Comparison of ENCODE assay signal across 10 mouse cellular contexts in genomic region chr14:45462875-45463475, GRCm38 (mm10). TPM values are rescaled to one million over a fixed set of nuclear protein-coding genes. Genes with fewer than 3 reads are reported as not detected.
DNase-seq lines count a peak whose midpoint lies in the region; ATAC-seq and TF ChIP-seq lines count a peak whose summit lies in the region.
"Had no signal": no experiment of that assay in that cellular context is flagged by ENCODE, and none has a peak within 500 bp of the region (broad histone marks: within the 10 kb centered on the region; RNA-seq: fewer than 3 reads in every experiment).

No protein-coding gene starts in this region.

- H3K4me2 ChIP-seq in heart, embryonic 13.5 days: peak overlapping the region; percentile 33
- H3K4me2 ChIP-seq in hindbrain, embryonic 11.5 days (replicated peaks; ENCODE audit: low read depth, low read length): no peak overlapping the region
- peak overlapping the region; percentile 25; the same call in 1 of the 2 replicates for H3K4me2 ChIP-seq in midbrain, embryonic 13.5 days (replicated peaks)

- peak overlapping the region; percentile 41; the same call in 1 of the 2 replicates for H3K9ac ChIP-seq in heart, embryonic 13.5 days
- H3K9ac ChIP-seq in hindbrain, embryonic 11.5 days (ENCODE audit: low read depth, low read length): peak overlapping the region; percentile 24; the same call in 1 of the 2 replicates
- peak overlapping the region; percentile 16; the same call in 1 of the 2 replicates for H3K9ac ChIP-seq in midbrain, embryonic 13.5 days (replicated peaks)
- H3K9ac ChIP-seq: liver, embryonic 14.5 days had no signal

- H3K4me1 ChIP-seq in heart, embryonic 13.5 days: peaks cover 28% of the 10 kb centered on the region
- H3K4me1 ChIP-seq in hindbrain, embryonic 11.5 days (replicated peaks; ENCODE audit: control insufficient read depth, insufficient read depth, low read length): peaks cover 4% of the 10 kb centered on the region; the same call in 1 of the 2 replicates
- H3K4me1 ChIP-seq in midbrain, embryonic 13.5 days (replicated peaks): peaks cover 25% of the 10 kb centered on the region

- intact Hi-C loops in heart, postnatal 25 days (cut with DNase I): loop anchor here (5.0 kb wide), 1 partner anchor 41 kb away; no protein-coding TSS in a partner anchor

- peaks cover 95% of the 10 kb centered on the region for H3K36me3 ChIP-seq in heart, embryonic 13.5 days
- H3K36me3 ChIP-seq in hindbrain, embryonic 11.5 days (ENCODE audit: control insufficient read depth, insufficient read depth, low read length): 0 out of 2 replicates have a peak, but pooled peaks cover 4% of the 10 kb centered on the region
- H3K36me3 ChIP-seq in midbrain, embryonic 13.5 days: peaks cover 51% of the 10 kb centered on the region

- DNase-seq in heart, postnatal 25 days (ENCODE audit: low spot score): no peak
- DNase-seq in brain, embryonic 14.5 days (ENCODE audit: low read depth): peak; percentile 52
- DNase-seq in hindbrain, embryonic 11.5 days (ENCODE audit: low spot score): peak; percentile 38
- DNase-seq in left cerebral cortex, adult 11 months (ENCODE audit: low spot score): no peak
- DNase-seq in urinary bladder, postnatal 25 days (ENCODE audit: low spot score): no peak
- no peak for DNase-seq in frontal cortex, adult 2 months (ENCODE audit: extremely low spot score in 1 of 2, low spot score in 1 of 2)
- DNase-seq: gastrocnemius, postnatal 10 days had no signal

- H3K27me3 ChIP-seq in heart, embryonic 13.5 days (replicated peaks): no peaks in the 10 kb centered on the region
- no peaks in the 10 kb centered on the region for H3K27me3 ChIP-seq in hindbrain, embryonic 11.5 days (ENCODE audit: control insufficient read depth, insufficient read depth, low read length)
- H3K27me3 ChIP-seq in midbrain, embryonic 13.5 days: no peaks in the 10 kb centered on the region

- TF ChIP-seq CTCF in brain, embryonic 14.5 days (IDR thresholded peaks at IDR 0.05; ENCODE audit: borderline replicate concordance, extremely low read depth, insufficient read depth, insufficient read length): no peak

- ATAC-seq in heart, embryonic 13.5 days (ENCODE audit: extremely low read depth, insufficient number of reproducible peaks, low FRiP score, low TSS enrichment): no peak
- ATAC-seq in hindbrain, embryonic 11.5 days (ENCODE audit: low FRiP score): peak; percentile 61
- ATAC-seq in midbrain, embryonic 13.5 days: peak; percentile 65

- WGBS in heart, embryonic 13.5 days: 63% methylated on average over 10 of the region's 10 CpGs
- 26% methylated on average over 10 of the region's 10 CpGs for WGBS in hindbrain, embryonic 11.5 days
- WGBS in midbrain, embryonic 13.5 days: 20% methylated on average over 10 of the region's 10 CpGs

- no peak overlapping the region for H3K4me3 ChIP-seq in heart, embryonic 13.5 days
- H3K4me3 ChIP-seq in hindbrain, embryonic 11.5 days (ENCODE audit: low read depth, low read length): no peak overlapping the region
- no peak overlapping the region for H3K4me3 ChIP-seq in midbrain, embryonic 13.5 days (replicated peaks)

- no peaks in the 10 kb centered on the region for H3K9me3 ChIP-seq in heart, embryonic 13.5 days
- H3K9me3 ChIP-seq in hindbrain, embryonic 11.5 days (ENCODE audit: control insufficient read depth, low read length): no peaks in the 10 kb centered on the region
- no peaks in the 10 kb centered on the region for H3K9me3 ChIP-seq in midbrain, embryonic 13.5 days

- TF ChIP-seq POLR2A in brain, embryonic 14.5 days (IDR thresholded peaks at IDR 0.05; ENCODE audit: borderline replicate concordance, extremely low read depth, insufficient read depth, insufficient read length, poor library complexity, severe bottlenecking): no peak

- peak overlapping the region; percentile 88 for H3K27ac ChIP-seq in heart, embryonic 13.5 days (replicated peaks)
- H3K27ac ChIP-seq in hindbrain, embryonic 11.5 days (ENCODE audit: low read depth, low read length): peak overlapping the region; percentile 68
- H3K27ac ChIP-seq in midbrain, embryonic 13.5 days: peak overlapping the region; percentile 81
- H3K27ac ChIP-seq: liver, embryonic 14.5 days had no signal

RNA-seq across cellular contexts. Expression of gene Gnpnat1, which starts 58.3 kb away (rescaled TPM):
- polyA plus RNA-seq in heart, embryonic 13.5 days (2015; fragmentation: Nextera tagmentation; extraction: Ambion mirVana): 28.6 and 30.0 TPM in 2 replicates
- 10 to 100 TPM in 1 of 2 experiments, 1 to 10 TPM in 1; 9.3 to 11.5 TPM for total RNA-seq in heart, postnatal 25 days (2021)
- polyA plus RNA-seq in brain, embryonic 14.5 days (2012; rRNA removed): 11.2 and 12.5 TPM in 2 replicates
- polyA plus RNA-seq in hindbrain, embryonic 11.5 days (2014; fragmentation: Nextera tagmentation; extraction: Ambion mirVana): 41.7 and 44.5 TPM in 2 replicates
- 29.2 and 30.6 TPM in 2 replicates for polyA plus RNA-seq in midbrain, embryonic 13.5 days (2015; fragmentation: Nextera tagmentation; extraction: Ambion mirVana)
- polyA plus RNA-seq in frontal cortex, adult 2 months (2012; rRNA removed): 10.5 and 12.4 TPM in 2 replicates

Comparison
In these comparisons a context has a peak if more than half of its experiments do, and no peak if none do; other contexts are left out.
1. DNase-seq: peak in brain, embryonic 14.5 days (single experiment) and hindbrain, embryonic 11.5 days (single experiment); none in heart, postnatal 25 days (single experiment), left cerebral cortex, adult 11 months (single experiment), urinary bladder, postnatal 25 days (single experiment) and frontal cortex, adult 2 months (0 of 2).
2. Peak in every context shown above with its lines, with median percentiles within 50 percentile points of each other: H3K27ac ChIP-seq and H3K9ac ChIP-seq.